Mouse (Mus musculus) testis, adult 2 months (tissue): ENCODE data around the gene Pgghg.

Source experiments
- CTCF ChIP-seq: fragments of 200-500 bp; IDR thresholded peaks from 2 replicates; pipeline ENCODE4 v1.5.1; 2012; ENCODE audit warnings: low read depth, mild to moderate bottlenecking, inconsistent platforms, low read length, moderate library complexity; ENCODE audit not compliant: control insufficient read depth, insufficient read depth, insufficient replicate concordance
- POLR2A ChIP-seq: fragments of 200-500 bp; IDR thresholded peaks from 2 replicates; pipeline ENCODE4 v1.6.1; 2012; ENCODE audit warnings: low read depth, mild to moderate bottlenecking, inconsistent platforms, low read length, moderate library complexity; ENCODE audit not compliant: control insufficient read depth

DNA sequence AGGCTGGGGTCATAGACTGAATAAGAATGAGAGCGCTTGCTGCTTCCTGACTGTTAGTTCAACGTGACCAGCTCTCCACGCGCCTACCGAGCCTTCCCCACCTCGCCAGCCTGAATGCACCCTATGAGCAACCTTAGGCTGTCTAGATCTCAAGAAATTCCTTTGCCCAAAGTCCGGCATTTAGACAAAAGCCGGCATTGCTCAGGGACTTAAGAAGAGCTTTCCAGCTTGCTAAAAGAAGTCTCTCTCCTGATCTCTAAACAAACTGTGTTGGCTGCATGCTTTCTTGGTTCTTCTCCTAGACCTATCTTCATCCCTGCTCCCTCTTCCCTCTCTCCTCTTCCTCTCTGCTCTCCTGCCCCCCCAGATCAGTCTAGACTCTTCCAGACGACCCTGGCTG lies 33.7 kb downstream of the Pgghg start:
- TF ChIP-seq POLR2A (no peak), CTCF (no peak)
